Mouse (Mus musculus): ENCODE data around the gene Lrrc23. TPM values are rescaled to one million over a fixed set of nuclear protein-coding genes. Genes with fewer than 3 reads are reported as not detected.

The Lrrc23 gene
- polyA plus RNA-seq, 2 experiments, result 0.88 to 1.1 TPM

DNA sequence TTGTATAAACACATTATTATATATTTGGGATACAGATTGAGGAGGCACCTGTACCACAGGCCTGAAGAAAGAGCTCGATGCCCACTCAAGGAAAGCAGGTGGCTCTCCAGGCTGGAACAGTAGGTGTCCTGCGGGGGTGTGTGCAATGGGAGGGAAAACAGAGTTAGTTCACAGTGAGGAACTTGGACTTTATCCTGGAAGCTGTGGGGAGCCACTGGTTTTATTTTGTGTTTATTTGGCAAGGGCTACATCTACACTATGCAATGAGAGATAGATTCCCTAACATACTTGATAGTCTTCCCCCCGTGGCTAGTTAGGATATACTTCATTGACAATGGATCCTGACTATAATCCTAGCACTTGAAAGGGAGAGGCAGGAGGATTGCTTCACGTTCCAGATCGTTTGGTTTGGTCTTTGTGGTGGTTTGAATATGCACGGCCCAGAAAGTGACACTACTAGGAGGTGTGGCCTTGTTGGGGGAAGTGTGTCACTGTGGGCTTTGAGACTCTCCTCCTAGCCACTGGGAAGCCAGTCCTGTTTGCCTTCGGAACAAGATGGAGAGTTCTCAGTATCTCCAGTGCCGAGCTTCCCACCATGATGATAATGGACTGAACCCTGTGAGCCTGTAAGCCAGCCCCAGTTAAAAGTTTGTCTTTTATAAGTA is 7.4 kb upstream of the Lrrc23 start:
- Histone ChIP-seq H3K4me1 (ENCODE audit: control insufficient read depth, insufficient read depth, low read length) (no peaks in the 10 kb centered on the region), H3K27me3 (ENCODE audit: control insufficient read depth, insufficient read depth, low read length) (no peaks in the 10 kb centered on the region), H3K4me3 (replicated peaks; ENCODE audit: low read length) (no peak overlapping the region), H3K9me3 (ENCODE audit: control insufficient read depth, low read length) (no peaks in the 10 kb centered on the region), H3K36me3 (ENCODE audit: control insufficient read depth, insufficient read depth, low read length) (no peaks in the 10 kb centered on the region), H3K4me2 (replicated peaks; ENCODE audit: low read depth, low read length, severe bottlenecking) (no peak overlapping the region), H3K9ac (ENCODE audit: low read depth, low read length, severe bottlenecking) (no peak overlapping the region), H3K27ac (replicated peaks; ENCODE audit: low read depth, low read length) (no peak overlapping the region)
- no peak for DNase-seq (ENCODE audit: low spot score)
- ATAC-seq (ENCODE audit: low FRiP score, low read depth), result no peak
- no peak for TF ChIP-seq POLR2A (IDR thresholded peaks at IDR 0.05; ENCODE audit: borderline replicate concordance, extremely low read depth, insufficient read depth, insufficient read length)
- WGBS, result 49% methylated on average over 8 of the region's 8 CpGs

DNA sequence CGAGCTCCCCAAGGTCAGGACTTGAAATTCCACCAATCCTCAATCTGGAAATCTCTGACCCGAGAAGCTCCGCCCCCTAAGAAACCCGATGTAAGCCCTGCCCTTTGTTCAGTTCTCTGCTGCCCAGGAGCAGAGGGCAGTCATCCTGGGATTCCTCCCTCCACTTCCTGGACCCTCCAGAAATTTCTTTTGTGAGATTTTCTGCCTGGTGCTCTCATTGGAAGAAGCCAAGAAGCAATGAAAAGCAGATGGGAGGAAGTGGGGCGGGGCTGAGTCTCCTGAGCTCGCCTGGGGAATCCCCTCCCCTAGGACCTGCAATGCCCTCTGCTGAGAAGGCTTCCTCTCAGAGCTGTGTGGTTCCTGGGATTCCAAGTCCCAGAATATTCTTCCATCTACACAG is 2.9 kb upstream of the Lrrc23 start:
- Histone ChIP-seq H3K4me1 (ENCODE audit: control insufficient read depth, insufficient read depth, low read length) (peaks cover 15% of the 10 kb centered on the region), H3K9ac (ENCODE audit: low read depth, low read length, severe bottlenecking) (no peak overlapping the region), H3K4me2 (replicated peaks; ENCODE audit: low read depth, low read length, severe bottlenecking) (no peak overlapping the region), H3K27ac (replicated peaks; ENCODE audit: low read depth, low read length) (no peak overlapping the region), H3K36me3 (ENCODE audit: control insufficient read depth, insufficient read depth, low read length) (no peaks in the 10 kb centered on the region), H3K9me3 (ENCODE audit: control insufficient read depth, low read length) (no peaks in the 10 kb centered on the region), H3K27me3 (ENCODE audit: control insufficient read depth, insufficient read depth, low read length) (no peaks in the 10 kb centered on the region), H3K4me3 (replicated peaks; ENCODE audit: low read length) (no peak overlapping the region)
- TF ChIP-seq POLR2A (IDR thresholded peaks at IDR 0.05; ENCODE audit: borderline replicate concordance, extremely low read depth, insufficient read depth, insufficient read length), result no peak
- DNase-seq (ENCODE audit: low spot score), result peak; percentile 77
- ATAC-seq (ENCODE audit: low FRiP score, low read depth), result 0 out of 2 replicates have a peak, but pooled peaks have one; percentile 11
- 19% methylated on average over 6 of the region's 6 CpGs for WGBS

DNA sequence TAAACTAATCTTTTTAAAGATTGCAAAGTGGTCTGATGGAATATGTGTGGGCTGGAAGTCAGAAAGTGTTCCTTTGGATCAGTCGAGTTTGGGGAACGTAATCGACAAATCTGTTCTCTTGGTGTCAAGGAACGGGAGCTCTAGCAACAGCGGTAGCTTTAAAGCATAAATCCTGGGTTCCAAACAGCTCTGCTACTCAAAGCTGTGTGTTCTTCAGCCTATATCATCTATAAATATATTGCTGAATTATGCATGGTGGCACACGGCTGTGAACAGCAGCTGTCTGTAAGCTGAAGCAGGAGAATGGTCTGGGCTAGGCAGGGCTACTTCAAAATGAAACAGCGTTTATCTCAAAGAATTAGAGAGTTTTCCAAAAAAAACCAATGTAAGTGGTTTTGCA is 1.4 kb upstream of the Lrrc23 start:
- Histone ChIP-seq H3K4me1 (ENCODE audit: control insufficient read depth, insufficient read depth, low read length) (peaks cover 15% of the 10 kb centered on the region), H3K36me3 (ENCODE audit: control insufficient read depth, insufficient read depth, low read length) (no peaks in the 10 kb centered on the region), H3K27me3 (ENCODE audit: control insufficient read depth, insufficient read depth, low read length) (no peaks in the 10 kb centered on the region), H3K9ac (ENCODE audit: low read depth, low read length, severe bottlenecking) (no peak overlapping the region), H3K4me2 (replicated peaks; ENCODE audit: low read depth, low read length, severe bottlenecking) (no peak overlapping the region), H3K9me3 (ENCODE audit: control insufficient read depth, low read length) (no peaks in the 10 kb centered on the region), H3K27ac (replicated peaks; ENCODE audit: low read depth, low read length) (no peak overlapping the region), H3K4me3 (replicated peaks; ENCODE audit: low read length) (no peak overlapping the region)
- DNase-seq (ENCODE audit: low spot score) (no peak), ATAC-seq (ENCODE audit: low FRiP score, low read depth) (no peak)
- TF ChIP-seq POLR2A (IDR thresholded peaks at IDR 0.05; ENCODE audit: borderline replicate concordance, extremely low read depth, insufficient read depth, insufficient read length), result no peak
- WGBS, result 86% methylated on average over 7 of the region's 7 CpGs

DNA sequence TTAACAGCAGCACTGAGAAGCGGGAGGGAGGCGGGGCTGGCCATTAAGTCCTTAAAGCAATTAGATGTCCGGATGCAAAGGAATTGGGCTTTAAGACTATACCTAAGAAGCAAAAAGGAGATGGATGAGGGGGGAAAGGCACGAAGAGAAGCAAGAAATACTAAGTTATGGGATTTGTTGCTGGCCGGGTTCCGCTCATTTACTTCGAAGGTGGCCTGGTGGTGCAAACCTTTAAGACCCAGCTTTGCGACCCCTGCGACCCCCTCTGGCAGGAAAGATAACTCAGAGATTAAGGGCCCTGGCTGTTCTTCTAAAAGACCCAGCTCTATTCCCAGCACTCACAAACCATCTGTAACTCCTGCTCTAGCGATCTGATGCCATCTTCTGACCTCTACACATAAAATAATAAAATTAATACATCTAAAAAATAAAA is 473 bp upstream of the Lrrc23 start:
- Histone ChIP-seq H3K27me3 (ENCODE audit: control insufficient read depth, insufficient read depth, low read length) (no peaks in the 10 kb centered on the region), H3K4me2 (replicated peaks; ENCODE audit: low read depth, low read length, severe bottlenecking) (peak overlapping the region; percentile 51), H3K4me1 (ENCODE audit: control insufficient read depth, insufficient read depth, low read length) (peaks cover 15% of the 10 kb centered on the region), H3K9ac (ENCODE audit: low read depth, low read length, severe bottlenecking) (0 out of 2 replicates have a peak overlapping the region, but pooled peaks have one; percentile 36), H3K4me3 (replicated peaks; ENCODE audit: low read length) (peak overlapping the region; percentile 32), H3K27ac (replicated peaks; ENCODE audit: low read depth, low read length) (no peak overlapping the region), H3K9me3 (ENCODE audit: control insufficient read depth, low read length) (no peaks in the 10 kb centered on the region), H3K36me3 (ENCODE audit: control insufficient read depth, insufficient read depth, low read length) (no peaks in the 10 kb centered on the region)
- DNase-seq (ENCODE audit: low spot score) (no peak), ATAC-seq (ENCODE audit: low FRiP score, low read depth) (no peak)
- WGBS, result 5% methylated on average over 10 of the region's 10 CpGs
- no peak for TF ChIP-seq POLR2A (IDR thresholded peaks at IDR 0.05; ENCODE audit: borderline replicate concordance, extremely low read depth, insufficient read depth, insufficient read length)

DNA sequence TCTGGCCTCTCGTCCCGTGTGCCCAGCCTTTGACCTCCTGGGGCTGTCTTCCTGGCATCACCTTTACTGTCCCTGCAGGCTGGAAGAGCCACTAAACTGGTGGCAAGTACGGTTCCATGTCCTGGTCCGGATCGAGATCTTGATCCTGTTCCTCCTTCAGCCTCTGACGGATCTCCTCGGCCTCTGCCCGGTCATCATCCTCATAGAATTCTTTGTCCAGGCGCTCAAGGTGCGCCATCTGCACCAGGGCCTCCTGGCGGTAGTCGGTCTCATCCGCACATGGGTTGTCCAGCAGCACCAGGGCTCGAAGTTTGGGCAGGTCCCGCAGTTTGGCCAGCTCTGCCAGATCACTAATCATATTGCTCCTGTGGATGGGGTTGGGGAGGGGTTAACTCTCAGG is 9.0 kb downstream of the Lrrc23 start:
- no peak overlapping the region for H3K4me2 ChIP-seq (replicated peaks; ENCODE audit: low read depth, low read length, severe bottlenecking)
- WGBS, result 86% methylated on average over 15 of the region's 15 CpGs

More for the DNA sequence above, 9.0 kb downstream of the Lrrc23 start:
- H3K27me3 ChIP-seq (ENCODE audit: control insufficient read depth, insufficient read depth, low read length), result peaks cover 8% of the 10 kb centered on the region; the same call in 1 of the 2 replicates
- no peak overlapping the region for H3K9ac ChIP-seq (ENCODE audit: low read depth, low read length, severe bottlenecking)
- H3K9me3 ChIP-seq (ENCODE audit: control insufficient read depth, low read length), result no peaks in the 10 kb centered on the region
- no peak for DNase-seq (ENCODE audit: low spot score)
- no peak overlapping the region for H3K27ac ChIP-seq (replicated peaks; ENCODE audit: low read depth, low read length)
- no peak for ATAC-seq (ENCODE audit: low FRiP score, low read depth)
- H3K36me3 ChIP-seq (ENCODE audit: control insufficient read depth, insufficient read depth, low read length), result no peaks in the 10 kb centered on the region
- no peak for TF ChIP-seq POLR2A (IDR thresholded peaks at IDR 0.05; ENCODE audit: borderline replicate concordance, extremely low read depth, insufficient read depth, insufficient read length)
- no peak overlapping the region for H3K4me3 ChIP-seq (replicated peaks; ENCODE audit: low read length)
- peaks cover 12% of the 10 kb centered on the region; the same call in 1 of the 2 replicates for H3K4me1 ChIP-seq (ENCODE audit: control insufficient read depth, insufficient read depth, low read length)

Measured in limb, embryonic 14.5 days (tissue).